Mouse (Mus musculus) CH12.LX (cell line): Measurements from ENCODE around the gene Sf1. TPM values are rescaled to one million over a fixed set of nuclear protein-coding genes. Genes with fewer than 3 reads are reported as not detected.

Source experiments
- DNase-seq: peaks from one replicate; pipeline ENCODE4 v3.0.0-alpha.2; 2013; ENCODE audit errors: extremely low read depth
- H3K27ac ChIP-seq: 2 replicates; pipeline ENCODE4 v1.5.1; 2012; ENCODE audit warnings: low read depth, mild to moderate bottlenecking, control low read depth, moderate library complexity; ENCODE audit not compliant: insufficient read depth
- H3K27me3 ChIP-seq: replicated peaks from 2 replicates; pipeline ENCODE3; 2012; ENCODE audit warnings: inconsistent platforms
- H3K36me3 ChIP-seq, 2 experiments: replicated peaks in 1 of 2; 2 replicates each; pipeline versions ENCODE3 to v1.6.1; 2012; ENCODE audit warnings: inconsistent platforms in 1 of 2, low read length in 1 of 2, mild to moderate bottlenecking in 1 of 2, mixed read lengths in 1 of 2, moderate library complexity in 1 of 2; ENCODE audit not compliant: control insufficient read depth in 1 of 2, insufficient read depth in 1 of 2
- H3K4me1 ChIP-seq, 2 experiments: 2 replicates each; pipeline ENCODE4 v1.6.1; 2012; ENCODE audit warnings: inconsistent platforms in 1 of 2, moderate library complexity in 1 of 2; ENCODE audit not compliant: insufficient read depth in 2 of 2, control insufficient read depth in 1 of 2
- H3K4me2 ChIP-seq: 2 replicates; pipeline ENCODE4 v1.6.1; 2012; ENCODE audit warnings: low read depth, mild to moderate bottlenecking, control low read depth; ENCODE audit not compliant: poor library complexity, insufficient read depth, severe bottlenecking
- H3K4me3 ChIP-seq, 3 experiments: fragments of 150-350 bp in 1 of 3; sonication (generic) in 1 of 3; replicated peaks in 1 of 3; 2 replicates each; pipeline versions ENCODE3 to v1.5.1; 2011 to 2012; ENCODE audit warnings: low read depth in 2 of 3, low read length in 2 of 3, mild to moderate bottlenecking in 2 of 3, moderate library complexity in 2 of 3, control low read depth in 1 of 3, improper control_type of control experiment in 1 of 3, inconsistent platforms in 1 of 3, mixed read lengths in 1 of 3; ENCODE audit not compliant: poor library complexity in 1 of 3
- H3K79me2 ChIP-seq: replicated peaks from 2 replicates; pipeline ENCODE4 v1.6.1; 2012; ENCODE audit warnings: mild to moderate bottlenecking, moderate library complexity; ENCODE audit not compliant: control insufficient read depth, poor library complexity, insufficient read depth, severe bottlenecking; ENCODE audit errors: extremely low read depth
- H3K9ac ChIP-seq: 2 replicates; pipeline ENCODE4 v1.6.1; 2012; ENCODE audit warnings: low read depth, mild to moderate bottlenecking, control low read depth, moderate library complexity; ENCODE audit not compliant: insufficient read depth
- H3K9me3 ChIP-seq: replicated peaks from 2 replicates; pipeline ENCODE3; 2012; ENCODE audit warnings: low read length, inconsistent platforms, mixed read lengths
- BHLHE40 ChIP-seq: IDR thresholded peaks from 2 replicates; pipeline ENCODE4 v1.6.1; 2011; ENCODE audit warnings: mild to moderate bottlenecking, low read depth, low read length, improper control_type of control experiment
- CHD1 ChIP-seq: IDR thresholded peaks from 2 replicates; pipeline ENCODE4 v1.6.1; 2012; ENCODE audit warnings: low read depth, low read length, improper control_type of control experiment, inconsistent platforms
- CTCF ChIP-seq, 2 experiments: IDR thresholded peaks in 1 of 2; conservative IDR thresholded peaks in 1 of 2; 2 replicates each; pipeline ENCODE4 v1.5.1; 2011 to 2012; ENCODE audit warnings: low read depth in 2 of 2, low read length in 2 of 2, improper control_type of control experiment in 1 of 2, inconsistent platforms in 1 of 2, mild to moderate bottlenecking in 1 of 2, moderate library complexity in 1 of 2
- EP300 ChIP-seq: IDR thresholded peaks from 2 replicates; pipeline ENCODE4 v1.6.1; 2011; ENCODE audit warnings: low read length, improper control_type of control experiment
- GABPA ChIP-seq: IDR thresholded peaks from 2 replicates; pipeline ENCODE4 v1.6.1; 2012; ENCODE audit warnings: low read depth, low read length, improper control_type of control experiment, inconsistent platforms; ENCODE audit not compliant: insufficient replicate concordance
- JUN ChIP-seq: IDR thresholded peaks from 2 replicates; pipeline ENCODE4 v1.6.1; 2011; ENCODE audit warnings: low read depth, mild to moderate bottlenecking, low read length, improper control_type of control experiment, moderate library complexity; ENCODE audit not compliant: insufficient read depth
- KAT2A ChIP-seq: IDR thresholded peaks from 2 replicates; pipeline ENCODE4 v1.6.1; 2012; ENCODE audit warnings: low read length, improper control_type of control experiment, inconsistent platforms; ENCODE audit not compliant: insufficient replicate concordance
- MAFK ChIP-seq: IDR thresholded peaks from 2 replicates; pipeline ENCODE4 v1.6.1; 2011; ENCODE audit warnings: low read length, improper control_type of control experiment; ENCODE audit not compliant: insufficient replicate concordance
- MAZ ChIP-seq: IDR thresholded peaks from 2 replicates; pipeline ENCODE4 v1.6.1; 2012; ENCODE audit warnings: low read depth, mild to moderate bottlenecking, inconsistent platforms, low read length, improper control_type of control experiment, moderate library complexity
- MEF2A ChIP-seq: IDR thresholded peaks from 2 replicates; pipeline ENCODE4 v1.6.1; 2014; ENCODE audit warnings: low read depth, mild to moderate bottlenecking, inconsistent platforms, low read length, improper control_type of control experiment, borderline replicate concordance
- MYC ChIP-seq: IDR thresholded peaks from 2 replicates; pipeline ENCODE4 v1.6.1; 2011; ENCODE audit warnings: low read depth, mild to moderate bottlenecking, improper control_type of control experiment, low read length
- NRF1 ChIP-seq: IDR thresholded peaks from 2 replicates; pipeline ENCODE4 v1.6.1; 2014; ENCODE audit warnings: low read depth, mild to moderate bottlenecking, inconsistent platforms, low read length, improper control_type of control experiment, moderate library complexity
- POLR2A ChIP-seq: IDR thresholded peaks from 2 replicates; pipeline ENCODE4 v1.6.1; 2011; ENCODE audit warnings: low read depth, mild to moderate bottlenecking, improper control_type of control experiment, low read length
- POLR2AphosphoS2 ChIP-seq: IDR thresholded peaks from 2 replicates; pipeline ENCODE4 v1.6.1; 2011; ENCODE audit warnings: low read depth, low read length, improper control_type of control experiment
- RAD21 ChIP-seq: IDR thresholded peaks from 2 replicates; pipeline ENCODE4 v1.6.1; 2011; ENCODE audit warnings: low read depth, mild to moderate bottlenecking, low read length, improper control_type of control experiment, moderate library complexity
- SIN3A ChIP-seq: IDR thresholded peaks from 2 replicates; pipeline ENCODE4 v1.6.1; 2012; ENCODE audit warnings: low read length, improper control_type of control experiment, inconsistent platforms
- SMC3 ChIP-seq: IDR thresholded peaks from 2 replicates; pipeline ENCODE4 v1.6.1; 2011; ENCODE audit warnings: low read depth, low read length, improper control_type of control experiment
- TCF12 ChIP-seq: IDR thresholded peaks from 2 replicates; pipeline ENCODE4 v1.6.1; 2014; ENCODE audit warnings: low read depth, mild to moderate bottlenecking, inconsistent platforms, low read length, improper control_type of control experiment
- USF1 ChIP-seq: IDR thresholded peaks from 2 replicates; pipeline ENCODE4 v1.6.1; 2014; ENCODE audit warnings: low read depth, mild to moderate bottlenecking, inconsistent platforms, low read length, improper control_type of control experiment
- ZKSCAN1 ChIP-seq: IDR thresholded peaks from 2 replicates; pipeline ENCODE4 v1.6.1; 2012; ENCODE audit warnings: low read depth, inconsistent platforms, low read length, improper control_type of control experiment, borderline replicate concordance
- dilution Hi-C: fragments of 300-500 bp; cut with MboI; formaldehyde crosslinking; loops from 2 replicates; pipeline ENCODE4 v1.14.3; 2020; ENCODE audit warnings: low sequenced_read_pairs; ENCODE audit not compliant: extremely low pct_unique_long_range_greater_than_20kb, extremely low pct_ligation_motif_present
- in situ Hi-C: fragments of 300-500 bp; cut with MboI; formaldehyde crosslinking; loops from 3 replicates; pipeline ENCODE4 v1.14.3; 2019; ENCODE audit warnings: low sequenced_read_pairs, low pct_ligation_motif_present, low pct_unique_long_range_greater_than_20kb, mixed read lengths
- polyA plus RNA-seq: library from polyadenylated mRNA; unstranded; fragments of >175 nt; gene quantifications from 2 replicates; pipeline ENCODE4 v1.2.1, GENCODE M21; 2012; ENCODE audit warnings: low read depth; ENCODE audit not compliant: insufficient read length
- total RNA-seq, 2 experiments: library from RNA; depleted of rRNA; stranded (reverse); fragments of 300-350 nt in 1 of 2; fragments of >200 nt in 1 of 2; gene quantifications; 2 replicates each; pipeline ENCODE4 v1.2.3; 2012 to 2014

Sf1 gene
- total and polyA plus RNA-seq, 3 experiments = 54.5 to 251 (median 70.4) TPM

GRCm38 (mm10) chr19:6364317-6364725 is 831 bp downstream of the Sf1 start:
- dilution Hi-C loops (no loop called here), in situ Hi-C loops (no loop called here)
- Histone ChIP-seq H3K9me3 (no peaks in the 10 kb centered on the region), H3K79me2 (peaks cover 48% of the 10 kb centered on the region), H3K4me3 (peak overlapping the region; percentile 76 to 98 (median 97)), H3K9ac (peak overlapping the region; percentile 98), H3K27ac (peak overlapping the region; percentile 96), H3K4me2 (peak overlapping the region; percentile 97), H3K36me3 (peaks cover 34 to 62% of the 10 kb centered on the region in 2 experiments), H3K4me1 (peaks cover 5 to 69% of the 10 kb centered on the region in 2 experiments), H3K27me3 (no peaks in the 10 kb centered on the region)
- DNase-seq = peak; percentile 91
- TF ChIP-seq POLR2A = peak; percentile 51; the same call in 1 of the 2 replicates
- no peak for TF ChIP-seq EP300
- peak; percentile 99 for TF ChIP-seq NRF1

GRCm38 (mm10) chr19:6364842-6365241 is 1.4 kb downstream of the Sf1 start:
- H3K4me2 ChIP-seq = peak overlapping the region; percentile 97
- TF ChIP-seq ZKSCAN1 = no peak
- no peak for TF ChIP-seq USF1
- no peak for TF ChIP-seq CHD1
- TF ChIP-seq KAT2A = no peak
- TF ChIP-seq SIN3A = no peak
- TF ChIP-seq NRF1 = no peak
- no peak for TF ChIP-seq MYC
- no peak for TF ChIP-seq JUN
- TF ChIP-seq MAFK = no peak
- no peak for TF ChIP-seq BHLHE40
- TF ChIP-seq CTCF (conservative IDR thresholded peaks at IDR 0.05 in 1 of 2, IDR thresholded peaks at IDR 0.05 in 1 of 2; ENCODE audit: low read depth in 2 of 2, low read length in 2 of 2) = no peak
- TF ChIP-seq SMC3 = no peak
- TF ChIP-seq MEF2A = no peak
- no peak; the same call in 1 of the 2 replicates for TF ChIP-seq POLR2AphosphoS2
- TF ChIP-seq GABPA = no peak
- TF ChIP-seq MAZ = no peak
- TF ChIP-seq RAD21 = no peak
- no peak for TF ChIP-seq TCF12
- no peaks in the 10 kb centered on the region for H3K9me3 ChIP-seq
- no peaks in the 10 kb centered on the region for H3K27me3 ChIP-seq
- no peak for DNase-seq
- peaks cover 38 to 66% of the 10 kb centered on the region in 2 experiments for H3K36me3 ChIP-seq
- dilution Hi-C loops = no loop called here
- in situ Hi-C loops = no loop called here
- peak overlapping the region; percentile 76 to 98 (median 97) for H3K4me3 ChIP-seq
- no peak overlapping the region for H3K27ac ChIP-seq
- peak overlapping the region; percentile 98 for H3K9ac ChIP-seq
- peaks cover 53% of the 10 kb centered on the region for H3K79me2 ChIP-seq
- peaks cover 5 to 69% of the 10 kb centered on the region in 2 experiments for H3K4me1 ChIP-seq
